Mouse (Mus musculus) forebrain, embryonic 11.5 days (tissue): ENCODE data around the gene Synrg. TPM values are rescaled to one million over a fixed set of nuclear protein-coding genes. Genes with fewer than 3 reads are reported as not detected.

ENCODE experiments used
- ATAC-seq: fragments of 200-750 bp; cut with Nextera tagmentation; replicated peaks from 2 replicates; pipeline ENCODE4 v1.8.0; 2017; ENCODE audit warnings: moderate TSS enrichment; ENCODE audit not compliant: low FRiP score
- DNase-seq: peaks from one replicate; pipeline ENCODE4 v3.0.0-alpha.2; 2017; ENCODE audit warnings: low spot score
- H3K27ac ChIP-seq: fragments of 300-500 bp; sonication (generic); 2 replicates; pipeline ENCODE4 v1.5.1; 2014; ENCODE audit warnings: low read depth, low read length
- H3K27me3 ChIP-seq: fragments of 300-500 bp; sonication (generic); 2 replicates; pipeline ENCODE4 v1.6.1; 2014; ENCODE audit warnings: mild to moderate bottlenecking, low read length, mixed read lengths; ENCODE audit not compliant: control insufficient read depth, insufficient read depth
- H3K36me3 ChIP-seq: fragments of 300-500 bp; sonication (generic); 2 replicates; pipeline ENCODE4 v1.6.1; 2014; ENCODE audit warnings: mild to moderate bottlenecking, low read length, moderate library complexity, mixed read lengths; ENCODE audit not compliant: control insufficient read depth, insufficient read depth
- H3K4me1 ChIP-seq: fragments of 300-500 bp; sonication (generic); replicated peaks from 2 replicates; pipeline ENCODE4 v1.6.1; 2014; ENCODE audit warnings: low read length, mixed read lengths; ENCODE audit not compliant: control insufficient read depth, insufficient read depth
- H3K4me2 ChIP-seq: fragments of 300-500 bp; sonication (generic); 2 replicates; pipeline ENCODE4 v1.6.1; 2014; ENCODE audit warnings: low read depth, mild to moderate bottlenecking, low read length, moderate library complexity, mixed read lengths; ENCODE audit not compliant: severe bottlenecking
- H3K4me3 ChIP-seq: fragments of 300-500 bp; sonication (generic); 2 replicates; pipeline ENCODE4 v1.5.1; 2014; ENCODE audit warnings: low read depth, low read length
- H3K9ac ChIP-seq: fragments of 300-500 bp; sonication (generic); 2 replicates; pipeline ENCODE4 v1.6.1; 2014; ENCODE audit warnings: low read length
- H3K9me3 ChIP-seq: fragments of 300-500 bp; sonication (generic); 2 replicates; pipeline ENCODE4 v1.6.1; 2016; ENCODE audit warnings: low read length, mixed read lengths; ENCODE audit not compliant: control insufficient read depth
- WGBS: fragments of 180-500 bp; shearing (Covaris S2); extraction: QIAGEN DNeasy Blood & Tissue Kit; methylation state at CpG from one replicate; pipeline ENCODE4 v1.1.7; 2014; 5-methylcytosine and 5-hydroxymethylcytosine counted together
- polyA plus RNA-seq: library from polyadenylated mRNA; unstranded; fragments of >200 nt; fragmentation: Nextera tagmentation; extraction: Ambion mirVana; gene quantifications from 2 replicates; pipeline ENCODE4 v1.2.1, GENCODE M21; 2014

The Synrg gene
- polyA plus RNA-seq, 1 experiment from 2014 or later, result 20.8 TPM

DNA sequence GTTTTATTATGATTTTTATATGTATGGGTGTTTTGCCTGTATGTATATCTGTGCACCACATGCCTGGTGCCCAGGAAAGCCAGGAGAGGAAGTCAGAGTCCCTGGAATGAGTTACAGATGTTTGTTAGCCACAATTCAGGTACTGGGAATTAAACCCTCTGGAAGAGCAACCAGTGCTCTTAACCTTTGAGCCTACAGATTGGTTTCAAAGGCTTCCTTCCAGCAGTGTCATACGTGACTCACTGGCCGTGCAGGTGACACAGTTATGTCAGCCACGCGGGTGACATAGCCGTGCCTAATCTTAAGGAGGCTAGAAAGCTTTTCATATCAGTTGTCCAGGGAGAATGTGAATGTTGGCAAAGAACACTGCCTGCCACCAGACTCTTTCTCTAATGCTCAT, 69.4 kb downstream of the Synrg start:
- no peak for ATAC-seq
- Histone ChIP-seq H3K4me1 (no peaks in the 10 kb centered on the region), H3K27me3 (no peaks in the 10 kb centered on the region), H3K4me2 (no peak overlapping the region), H3K27ac (no peak overlapping the region), H3K9me3 (no peaks in the 10 kb centered on the region), H3K36me3 (no peaks in the 10 kb centered on the region; the same call in 1 of the 2 replicates), H3K4me3 (no peak overlapping the region), H3K9ac (no peak overlapping the region)
- 88% methylated on average over 5 of the region's 5 CpGs for WGBS
- DNase-seq, result no peak

DNA sequence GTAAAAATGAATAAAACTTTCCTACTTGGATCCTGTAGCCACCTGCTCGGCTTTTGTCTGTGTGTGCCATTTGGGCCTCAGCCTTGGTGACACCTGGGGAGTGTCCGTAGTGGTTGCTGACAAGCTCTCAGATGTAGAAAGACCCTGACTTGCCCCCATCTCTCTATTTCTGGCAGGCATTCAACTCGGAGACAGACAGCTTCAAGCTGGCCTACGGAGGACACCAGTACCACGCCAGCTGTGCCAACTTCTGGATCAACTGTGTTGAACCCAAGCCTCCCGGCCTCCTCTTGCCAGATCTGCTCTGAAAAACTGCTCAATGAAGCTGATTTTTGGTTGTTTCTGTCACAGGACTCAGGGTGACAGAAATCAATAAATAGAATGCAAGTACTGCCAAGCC, 76.4 kb downstream of the Synrg start:
- peaks cover 27% of the 10 kb centered on the region for H3K4me1 ChIP-seq
- 77% methylated on average over 6 of the region's 6 CpGs for WGBS
- H3K9ac ChIP-seq, result no peak overlapping the region
- H3K9me3 ChIP-seq, result no peaks in the 10 kb centered on the region
- ATAC-seq (no peak), DNase-seq (no peak)
- H3K4me2 ChIP-seq, result no peak overlapping the region
- H3K36me3 ChIP-seq, result no peaks in the 10 kb centered on the region; the same call in 1 of the 2 replicates
- H3K4me3 ChIP-seq, result no peak overlapping the region
- no peak overlapping the region for H3K27ac ChIP-seq
- no peaks in the 10 kb centered on the region for H3K27me3 ChIP-seq

DNA sequence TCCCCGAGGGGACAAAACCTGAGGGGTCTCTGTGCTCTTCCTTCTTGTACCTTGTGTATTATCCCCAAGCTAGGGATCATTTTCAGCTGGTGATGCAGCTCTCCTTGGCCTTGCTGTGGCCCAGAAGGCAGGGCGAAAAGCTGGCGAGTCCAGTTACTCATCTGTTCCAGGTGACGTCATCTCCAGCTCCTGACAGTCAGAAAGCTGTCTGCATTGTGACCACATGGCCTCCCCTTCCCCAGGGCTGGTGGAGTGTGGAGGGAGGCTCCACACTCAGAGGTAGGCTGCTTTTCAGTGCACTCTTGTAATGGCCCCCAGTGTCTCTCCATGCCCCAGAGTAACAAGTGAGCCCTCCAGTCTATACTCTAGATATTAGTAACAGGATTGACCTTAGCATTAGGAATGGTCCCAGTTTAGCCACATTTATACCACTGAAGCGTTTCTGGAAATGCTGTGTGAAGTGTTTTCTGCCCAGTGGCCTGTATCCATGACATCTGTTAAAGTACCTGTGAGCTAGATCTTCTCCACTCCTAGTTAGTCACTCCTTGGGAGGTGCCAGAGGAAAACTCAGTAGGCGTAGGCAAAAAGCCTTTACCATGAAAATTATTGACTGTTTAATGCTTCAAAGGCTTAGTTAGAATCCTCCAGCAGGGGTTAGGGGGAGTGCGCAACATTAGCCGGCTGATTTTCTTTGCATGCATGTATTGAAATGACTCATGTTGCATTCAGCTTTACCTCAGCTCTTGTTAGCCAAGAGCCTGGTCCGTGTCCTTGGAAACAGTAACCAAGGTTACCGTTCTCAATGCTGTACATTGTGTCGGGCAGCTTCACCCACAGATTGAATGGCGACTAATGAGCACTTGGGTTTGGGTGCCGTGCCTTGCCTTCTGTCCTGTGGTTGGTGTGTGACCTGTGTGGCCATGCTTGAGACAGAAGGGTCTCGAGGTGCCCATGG, 78.9 kb downstream of the Synrg start:
- Histone ChIP-seq H3K9ac (0 out of 2 replicates have a peak overlapping the region, but pooled peaks have one; percentile 25), H3K9me3 (no peaks in the 10 kb centered on the region), H3K27me3 (no peaks in the 10 kb centered on the region), H3K36me3 (no peaks in the 10 kb centered on the region; the same call in 1 of the 2 replicates), H3K4me2 (peak overlapping the region; percentile 22; the same call in 1 of the 2 replicates), H3K4me3 (no peak overlapping the region), H3K27ac (peak overlapping the region; percentile 74), H3K4me1 (peaks cover 29% of the 10 kb centered on the region)
- peak; percentile 84 for DNase-seq
- WGBS, result 22% methylated on average over 14 of the region's 14 CpGs
- ATAC-seq, result peak; percentile 97

DNA sequence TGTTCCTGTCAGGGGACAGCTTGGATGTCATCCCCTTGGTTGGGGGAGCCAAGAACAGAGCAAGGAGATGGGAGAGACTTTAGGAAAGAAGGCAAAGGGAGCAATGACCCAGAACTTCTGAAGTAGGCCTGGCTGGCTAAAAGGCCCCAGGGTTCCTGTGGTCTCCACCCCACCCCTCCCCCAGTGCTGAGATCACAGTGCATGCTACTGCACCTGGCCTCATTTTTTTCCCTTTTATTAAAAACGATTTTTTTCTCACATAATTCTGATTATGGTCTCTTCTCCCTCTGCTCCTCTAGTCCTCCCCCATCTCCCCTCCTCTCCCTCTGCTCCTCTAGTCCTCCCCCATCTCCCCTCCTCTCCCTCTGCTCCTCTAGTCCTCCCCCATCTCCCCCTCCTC, 80.8 kb downstream of the Synrg start:
- no peak overlapping the region for H3K4me3 ChIP-seq
- H3K27me3 ChIP-seq, result no peaks in the 10 kb centered on the region
- no peak overlapping the region for H3K9ac ChIP-seq
- ATAC-seq (no peak), DNase-seq (no peak)
- WGBS, result 33% methylated on average over 1 of the region's 1 CpGs
- H3K9me3 ChIP-seq, result no peaks in the 10 kb centered on the region
- H3K4me1 ChIP-seq, result peaks cover 23% of the 10 kb centered on the region
- H3K36me3 ChIP-seq, result no peaks in the 10 kb centered on the region; the same call in 1 of the 2 replicates
- no peak overlapping the region for H3K4me2 ChIP-seq
- H3K27ac ChIP-seq, result no peak overlapping the region

DNA sequence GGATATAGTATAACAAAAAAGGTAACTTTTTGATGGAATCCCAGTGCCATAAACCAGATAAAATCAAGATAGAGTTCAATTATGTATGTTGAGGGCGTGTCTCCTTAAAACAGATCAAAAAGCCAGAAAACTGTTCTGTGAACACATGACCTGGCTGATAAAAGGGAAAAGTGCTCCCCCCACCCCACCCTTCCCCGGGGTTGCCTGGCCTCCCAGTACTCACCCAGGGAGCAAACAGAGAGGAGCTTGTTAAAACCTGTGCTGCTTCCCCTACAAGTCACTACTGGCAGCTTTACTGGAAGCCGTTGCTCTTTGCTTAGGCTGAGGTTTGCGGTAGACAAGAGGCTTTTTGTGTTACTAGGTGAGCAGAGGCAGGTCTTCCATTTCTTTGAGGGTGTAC, 83.0 kb downstream of the Synrg start:
- no peak overlapping the region for H3K9ac ChIP-seq
- 70% methylated on average over 4 of the region's 4 CpGs for WGBS
- no peaks in the 10 kb centered on the region for H3K36me3 ChIP-seq
- no peak overlapping the region for H3K4me2 ChIP-seq
- no peak overlapping the region for H3K4me3 ChIP-seq
- no peaks in the 10 kb centered on the region for H3K27me3 ChIP-seq
- H3K9me3 ChIP-seq, result no peaks in the 10 kb centered on the region
- DNase-seq (no peak), ATAC-seq (no peak)
- H3K4me1 ChIP-seq, result peaks cover 19% of the 10 kb centered on the region
- no peak overlapping the region for H3K27ac ChIP-seq

DNA sequence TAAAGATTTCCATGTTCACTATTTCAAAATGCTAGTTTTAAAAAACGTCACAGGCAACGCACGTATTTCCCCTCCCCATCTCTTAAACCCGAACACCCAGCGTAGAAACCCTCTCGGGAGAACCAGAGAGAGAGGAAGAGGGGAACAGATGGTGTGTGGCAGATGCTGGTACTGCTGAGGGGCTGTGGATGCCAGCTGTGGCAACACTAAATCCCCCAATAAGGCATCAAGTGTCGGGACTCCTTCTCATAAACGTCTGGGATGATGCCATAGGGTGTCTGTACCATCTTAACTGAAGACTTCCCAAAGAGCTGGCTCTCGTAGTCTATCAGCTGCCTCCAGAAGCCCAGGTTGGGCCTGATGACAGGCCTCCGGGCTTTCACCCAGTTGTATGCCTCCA, 84.2 kb downstream of the Synrg start:
- H3K4me1 ChIP-seq, result peaks cover 11% of the 10 kb centered on the region
- 79% methylated on average over 10 of the region's 10 CpGs for WGBS

DNA sequence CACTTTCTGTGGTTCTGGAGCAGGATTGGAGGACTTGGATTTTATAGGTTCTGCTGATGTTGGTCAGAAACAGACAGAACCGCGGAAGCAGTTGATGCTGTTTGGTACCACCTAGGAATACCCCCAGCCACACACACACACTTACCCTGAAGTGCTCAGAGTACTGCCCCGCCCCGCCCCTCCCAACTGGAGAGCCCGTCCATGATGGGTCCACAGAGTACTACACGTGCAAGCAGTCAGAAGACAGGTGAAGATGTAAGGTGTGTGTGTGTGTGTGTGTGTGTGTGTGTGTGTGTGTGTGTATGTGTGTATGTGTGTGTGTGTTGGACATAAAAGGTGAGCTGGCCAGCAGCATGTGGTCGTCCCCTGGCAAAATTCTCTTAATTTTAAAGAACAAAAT, 88.8 kb downstream of the Synrg start:
- Histone ChIP-seq H3K4me1 (no peaks in the 10 kb centered on the region), H3K4me2 (no peak overlapping the region), H3K9ac (no peak overlapping the region), H3K36me3 (no peaks in the 10 kb centered on the region), H3K9me3 (no peaks in the 10 kb centered on the region), H3K4me3 (no peak overlapping the region), H3K27ac (no peak overlapping the region), H3K27me3 (no peaks in the 10 kb centered on the region)
- 87% methylated on average over 7 of the region's 7 CpGs for WGBS
- ATAC-seq, result no peak
- no peak for DNase-seq

More for the DNA sequence above, 84.2 kb downstream of the Synrg start:
- no peak overlapping the region for H3K4me2 ChIP-seq
- H3K27me3 ChIP-seq, result no peaks in the 10 kb centered on the region
- ATAC-seq (no peak), DNase-seq (no peak)
- no peaks in the 10 kb centered on the region for H3K9me3 ChIP-seq
- H3K27ac ChIP-seq, result no peak overlapping the region
- H3K9ac ChIP-seq, result no peak overlapping the region
- H3K4me3 ChIP-seq, result no peak overlapping the region
- H3K36me3 ChIP-seq, result no peaks in the 10 kb centered on the region

DNA sequence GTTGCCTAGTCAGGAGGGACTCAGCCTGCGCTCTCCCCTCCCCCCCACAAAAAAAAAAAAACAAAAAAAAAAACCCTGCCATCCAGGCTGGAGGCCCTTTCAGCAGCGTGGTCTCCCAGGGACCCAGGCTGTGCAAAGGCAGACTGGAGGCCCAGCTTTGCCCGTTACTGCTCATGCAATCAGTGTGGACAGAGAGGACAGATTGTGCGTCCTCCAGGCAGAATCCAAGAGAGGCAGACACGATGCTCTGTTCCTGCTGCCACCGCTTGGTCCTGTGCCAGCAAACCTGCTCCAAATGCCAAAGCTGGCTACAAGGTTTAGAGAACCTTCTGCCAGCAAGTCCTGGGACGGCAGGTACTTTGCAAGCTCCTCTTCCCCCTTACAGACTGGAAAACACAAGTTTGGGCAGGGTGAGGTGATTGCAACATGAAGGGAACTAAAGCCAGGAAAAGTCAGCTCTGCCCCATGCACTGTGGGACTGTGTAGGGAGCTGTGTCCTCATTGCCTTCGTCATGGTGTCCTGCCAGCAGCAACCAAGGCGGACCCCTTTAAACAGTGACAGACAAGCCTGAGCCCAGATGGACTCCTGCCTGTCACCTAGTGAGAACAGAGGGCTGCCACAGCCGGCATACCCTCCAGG, 89.4 kb downstream of the Synrg start:
- H3K4me1 ChIP-seq, result no peaks in the 10 kb centered on the region
- ATAC-seq, result no peak
- 64% methylated on average over 10 of the region's 10 CpGs for WGBS
- H3K4me2 ChIP-seq, result no peak overlapping the region
- DNase-seq, result no peak
- H3K27me3 ChIP-seq, result no peaks in the 10 kb centered on the region
- no peak overlapping the region for H3K9ac ChIP-seq
- no peak overlapping the region for H3K27ac ChIP-seq
- no peak overlapping the region for H3K4me3 ChIP-seq
- H3K9me3 ChIP-seq, result no peaks in the 10 kb centered on the region
- no peaks in the 10 kb centered on the region for H3K36me3 ChIP-seq
